Mouse (Mus musculus) midbrain, embryonic 11.5 days (tissue): ENCODE measurements at regions not wholly inside any gene's neighbourhood (a gene's known extent, or its start where the extent isn't known, plus 50 kb on each side); places are given as distances from the start of the nearest gene placed in this dataset.

Experiments
- ATAC-seq: fragments of 200-750 bp; cut with Nextera tagmentation; 2 replicates; pipeline ENCODE4 v1.8.0; 2017; ENCODE audit warnings: moderate TSS enrichment, moderate library complexity; ENCODE audit not compliant: low FRiP score
- DNase-seq: peaks from one replicate; pipeline ENCODE4 v3.0.0; 2015; ENCODE audit warnings: low spot score; ENCODE audit errors: missing footprints
- H3K27ac ChIP-seq: fragments of 300-500 bp; sonication (generic); 2 replicates; pipeline ENCODE4 v1.5.1; 2014; ENCODE audit warnings: low read depth, low read length
- H3K27me3 ChIP-seq: fragments of 300-500 bp; sonication (generic); 2 replicates; pipeline ENCODE4 v1.6.1; 2014; ENCODE audit warnings: mild to moderate bottlenecking, low read length, moderate library complexity, mixed read lengths; ENCODE audit not compliant: control insufficient read depth, insufficient read depth
- H3K36me3 ChIP-seq: fragments of 300-500 bp; sonication (generic); 2 replicates; pipeline ENCODE4 v1.6.1; 2014; ENCODE audit warnings: mild to moderate bottlenecking, low read length, moderate library complexity, mixed read lengths; ENCODE audit not compliant: control insufficient read depth, insufficient read depth
- H3K4me1 ChIP-seq: fragments of 300-500 bp; sonication (generic); 2 replicates; pipeline ENCODE4 v1.6.1; 2014; ENCODE audit warnings: low read length; ENCODE audit not compliant: control insufficient read depth, insufficient read depth
- H3K4me2 ChIP-seq: fragments of 300-500 bp; sonication (generic); 2 replicates; pipeline ENCODE4 v1.6.1; 2014; ENCODE audit warnings: mild to moderate bottlenecking, moderate library complexity
- H3K4me3 ChIP-seq: fragments of 300-500 bp; sonication (generic); 2 replicates; pipeline ENCODE4 v1.5.1; 2014; ENCODE audit warnings: low read depth, low read length
- H3K9ac ChIP-seq: fragments of 300-500 bp; sonication (generic); 2 replicates; pipeline ENCODE4 v1.6.1; 2014; ENCODE audit warnings: low read length
- H3K9me3 ChIP-seq: fragments of 300-500 bp; sonication (generic); 2 replicates; pipeline ENCODE4 v1.6.1; 2016; ENCODE audit warnings: low read length; ENCODE audit not compliant: control insufficient read depth
- WGBS: fragments of 180-500 bp; shearing (Covaris S2); extraction: QIAGEN DNeasy Blood & Tissue Kit; methylation state at CpG from one replicate; pipeline ENCODE4 v1.1.7; 2014; 5-methylcytosine and 5-hydroxymethylcytosine counted together

GRCm38 (mm10) chr9:41631564-41632205, 470.2 kb upstream of the Ubash3b start:
- WGBS = 89% methylated on average over 2 of the region's 2 CpGs
- ATAC-seq = no peak
- no peak overlapping the region for H3K4me3 ChIP-seq
- H3K4me2 ChIP-seq = no peak overlapping the region
- no peak overlapping the region for H3K27ac ChIP-seq
- no peaks in the 10 kb centered on the region for H3K36me3 ChIP-seq
- H3K4me1 ChIP-seq = no peaks in the 10 kb centered on the region
- H3K27me3 ChIP-seq = no peaks in the 10 kb centered on the region
- no peak for DNase-seq
- no peaks in the 10 kb centered on the region for H3K9me3 ChIP-seq
- H3K9ac ChIP-seq = no peak overlapping the region

GRCm38 (mm10) chr9:41621341-41621740, 459.8 kb upstream of the Ubash3b start:
- H3K4me2 ChIP-seq = no peak overlapping the region
- DNase-seq (no peak), ATAC-seq (no peak)
- H3K36me3 ChIP-seq = no peaks in the 10 kb centered on the region
- no peak overlapping the region for H3K4me3 ChIP-seq
- H3K27me3 ChIP-seq = no peaks in the 10 kb centered on the region
- no peak overlapping the region for H3K9ac ChIP-seq
- WGBS = 89% methylated on average over 8 of the region's 8 CpGs
- no peaks in the 10 kb centered on the region for H3K4me1 ChIP-seq
- no peak overlapping the region for H3K27ac ChIP-seq
- H3K9me3 ChIP-seq = no peaks in the 10 kb centered on the region

- ATAC-seq = no peak
- peaks cover 39% of the 10 kb centered on the region for H3K4me1 ChIP-seq
Measured at GRCm38 (mm10) chr9:41614002-41614401, 452.5 kb upstream of the Ubash3b start.

GRCm38 (mm10) chr9:41612802-41613550, 451.5 kb upstream of the Ubash3b start:
- H3K9ac ChIP-seq = peak overlapping the region; percentile 33
- H3K4me3 ChIP-seq = no peak overlapping the region
- H3K4me2 ChIP-seq = peak overlapping the region; percentile 33
- H3K4me1 ChIP-seq = peaks cover 39% of the 10 kb centered on the region
- no peaks in the 10 kb centered on the region for H3K36me3 ChIP-seq
- ATAC-seq (no peak), DNase-seq (peak; percentile 91)
- WGBS = 26% methylated on average over 14 of the region's 14 CpGs
- H3K27me3 ChIP-seq = no peaks in the 10 kb centered on the region
- peak overlapping the region; percentile 82 for H3K27ac ChIP-seq
- H3K9me3 ChIP-seq = no peaks in the 10 kb centered on the region

More at GRCm38 (mm10) chr9:41614002-41614401, 452.5 kb upstream of the Ubash3b start:
- no peak overlapping the region for H3K4me2 ChIP-seq
- WGBS = 51% methylated on average over 7 of the region's 7 CpGs
- no peaks in the 10 kb centered on the region for H3K27me3 ChIP-seq
- no peak for DNase-seq
- peak overlapping the region; percentile 41; the same call in 1 of the 2 replicates for H3K27ac ChIP-seq
- H3K9ac ChIP-seq = peak overlapping the region; percentile 46; the same call in 1 of the 2 replicates
- H3K9me3 ChIP-seq = no peaks in the 10 kb centered on the region
- no peaks in the 10 kb centered on the region for H3K36me3 ChIP-seq
- H3K4me3 ChIP-seq = no peak overlapping the region

GRCm38 (mm10) chr9:41612452-41612795, 450.9 kb upstream of the Ubash3b start:
- peaks cover 39% of the 10 kb centered on the region for H3K4me1 ChIP-seq
- ATAC-seq = peak; percentile 78
- peak; percentile 94 for DNase-seq
- 12% methylated on average over 7 of the region's 7 CpGs for WGBS
- no peaks in the 10 kb centered on the region for H3K9me3 ChIP-seq
- H3K27me3 ChIP-seq = no peaks in the 10 kb centered on the region
- H3K4me3 ChIP-seq = no peak overlapping the region
- peak overlapping the region; percentile 33 for H3K4me2 ChIP-seq
- peak overlapping the region; percentile 33; the same call in 1 of the 2 replicates for H3K9ac ChIP-seq
- no peaks in the 10 kb centered on the region for H3K36me3 ChIP-seq
- peak overlapping the region; percentile 82 for H3K27ac ChIP-seq

GRCm38 (mm10) chr9:41611534-41612451, 450.3 kb upstream of the Ubash3b start:
- Histone ChIP-seq H3K27ac (peak overlapping the region; percentile 82), H3K4me2 (peak overlapping the region; percentile 33), H3K36me3 (no peaks in the 10 kb centered on the region), H3K4me3 (no peak overlapping the region), H3K9ac (peak overlapping the region; percentile 43), H3K4me1 (peaks cover 39% of the 10 kb centered on the region), H3K27me3 (no peaks in the 10 kb centered on the region), H3K9me3 (no peaks in the 10 kb centered on the region)
- ATAC-seq = peak; percentile 91
- DNase-seq = peak; percentile 95
- WGBS = 9% methylated on average over 11 of the region's 11 CpGs

GRCm38 (mm10) chr9:41610347-41610746, 448.9 kb upstream of the Ubash3b start:
- Histone ChIP-seq H3K27me3 (no peaks in the 10 kb centered on the region), H3K4me1 (peaks cover 44% of the 10 kb centered on the region), H3K4me2 (no peak overlapping the region), H3K36me3 (no peaks in the 10 kb centered on the region), H3K4me3 (no peak overlapping the region), H3K27ac (peak overlapping the region; percentile 82), H3K9me3 (no peaks in the 10 kb centered on the region), H3K9ac (peak overlapping the region; percentile 27)
- 11% methylated on average over 4 of the region's 4 CpGs for WGBS
- peak; percentile 89 for DNase-seq
- ATAC-seq = peak; percentile 39; the same call in 1 of the 2 replicates

- 73% methylated on average over 1 of the region's 1 CpGs for WGBS
- DNase-seq = no peak
- no peak overlapping the region for H3K4me3 ChIP-seq
- H3K36me3 ChIP-seq = no peaks in the 10 kb centered on the region
- no peaks in the 10 kb centered on the region for H3K9me3 ChIP-seq
- no peak overlapping the region for H3K4me2 ChIP-seq
- no peak overlapping the region for H3K27ac ChIP-seq
- no peaks in the 10 kb centered on the region for H3K27me3 ChIP-seq
- H3K9ac ChIP-seq = no peak overlapping the region
- ATAC-seq = no peak
- peaks cover 21% of the 10 kb centered on the region for H3K4me1 ChIP-seq
Measured at GRCm38 (mm10) chr9:41606136-41606535, 444.6 kb upstream of the Ubash3b start.
